Mouse (Mus musculus) limb, embryonic 14.5 days (tissue): Measurements from ENCODE around the gene Mpc2. TPM values are rescaled to one million over a fixed set of nuclear protein-coding genes. Genes with fewer than 3 reads are reported as not detected.

Experiments used
- ATAC-seq: fragments of 200-750 bp; cut with Nextera tagmentation; 2 replicates; pipeline ENCODE4 v1.8.0; 2017; ENCODE audit warnings: low read depth, moderate number of reproducible peaks, moderate TSS enrichment; ENCODE audit not compliant: low FRiP score
- DNase-seq: peaks from one replicate; pipeline ENCODE4 v3.0.0-alpha.2; 2015; ENCODE audit warnings: low spot score
- H3K27ac ChIP-seq: fragments of 300-500 bp; sonication (generic); replicated peaks from 2 replicates; pipeline ENCODE4 v1.5.1; 2014; ENCODE audit warnings: low read depth, mild to moderate bottlenecking, low read length, moderate library complexity, mixed read lengths
- H3K27me3 ChIP-seq: fragments of 300-500 bp; sonication (generic); 2 replicates; pipeline ENCODE4 v1.6.1; 2014; ENCODE audit warnings: low read length, mixed read lengths; ENCODE audit not compliant: control insufficient read depth, insufficient read depth
- H3K36me3 ChIP-seq: fragments of 300-500 bp; sonication (generic); 2 replicates; pipeline ENCODE4 v1.6.1; 2014; ENCODE audit warnings: mild to moderate bottlenecking, low read length, moderate library complexity, mixed read lengths; ENCODE audit not compliant: control insufficient read depth, insufficient read depth
- H3K4me1 ChIP-seq: fragments of 300-500 bp; sonication (generic); 2 replicates; pipeline ENCODE4 v1.6.1; 2014; ENCODE audit warnings: antibody characterized with exemption, low read length, mixed read lengths; ENCODE audit not compliant: control insufficient read depth, insufficient read depth
- H3K4me2 ChIP-seq: fragments of 300-500 bp; sonication (generic); replicated peaks from 2 replicates; pipeline ENCODE4 v1.6.1; 2014; ENCODE audit warnings: low read depth, mild to moderate bottlenecking, low read length, moderate library complexity; ENCODE audit not compliant: severe bottlenecking
- H3K4me3 ChIP-seq: fragments of 300-500 bp; sonication (generic); replicated peaks from 2 replicates; pipeline ENCODE4 v1.5.1; 2014; ENCODE audit warnings: low read length
- H3K9ac ChIP-seq: fragments of 300-500 bp; sonication (generic); 2 replicates; pipeline ENCODE4 v1.6.1; 2014; ENCODE audit warnings: mild to moderate bottlenecking, low read depth, low read length, moderate library complexity; ENCODE audit not compliant: severe bottlenecking
- H3K9me3 ChIP-seq: fragments of 300-500 bp; sonication (generic); 2 replicates; pipeline ENCODE4 v1.6.1; 2016; ENCODE audit warnings: low read length; ENCODE audit not compliant: control insufficient read depth
- POLR2A ChIP-seq: fragments of 200-500 bp; IDR thresholded peaks from 2 replicates; pipeline ENCODE4 v1.8.0; 2012; ENCODE audit warnings: inconsistent platforms, mild to moderate bottlenecking, moderate library complexity, borderline replicate concordance; ENCODE audit not compliant: insufficient read depth, insufficient read length; ENCODE audit errors: extremely low read depth
- WGBS: fragments of 180-500 bp; shearing (Covaris S2); extraction: QIAGEN DNeasy Blood & Tissue Kit; methylation state at CpG from one replicate; pipeline ENCODE4 v1.1.7; 2014; 5-methylcytosine and 5-hydroxymethylcytosine counted together
- polyA plus RNA-seq, 2 experiments: library from polyadenylated mRNA; depleted of rRNA in 1 of 2; stranded (reverse) in 1 of 2; unstranded in 1 of 2; fragments of >200 nt; fragmentation: Nextera tagmentation in 1 of 2; extraction: Ambion mirVana in 1 of 2; gene quantifications; 2 replicates each; pipeline versions ENCODE4 v1.2.1 to v1.2.3; 2012 to 2014

Gene Mpc2
- polyA plus RNA-seq, 2 experiments, result 60.2 to 169 TPM

GRCm38 (mm10) chr1:165460801-165461377 is 452 bp downstream of the Mpc2 start:
- peak overlapping the region; percentile 80 for H3K9ac ChIP-seq
- H3K9me3 ChIP-seq, result no peaks in the 10 kb centered on the region
- H3K36me3 ChIP-seq, result no peaks in the 10 kb centered on the region
- peak overlapping the region; percentile 89 for H3K4me2 ChIP-seq
- H3K27ac ChIP-seq, result peak overlapping the region; percentile 91
- no peaks in the 10 kb centered on the region for H3K27me3 ChIP-seq
- peak; percentile 83; the same call in 1 of the 2 replicates for TF ChIP-seq POLR2A
- WGBS, result under 1% methylated on average over 37 of the region's 41 CpGs
- H3K4me1 ChIP-seq, result peaks cover 10% of the 10 kb centered on the region; the same call in 1 of the 2 replicates
- DNase-seq (peak; percentile 100), ATAC-seq (peak; percentile 97)
- H3K4me3 ChIP-seq, result peak overlapping the region; percentile 80

GRCm38 (mm10) chr1:165461681-165462080 is 1.2 kb downstream of the Mpc2 start:
- peak overlapping the region; percentile 89 for H3K4me2 ChIP-seq
- no peak for TF ChIP-seq POLR2A
- DNase-seq (no peak), ATAC-seq (no peak)
- H3K27me3 ChIP-seq, result no peaks in the 10 kb centered on the region
- H3K9me3 ChIP-seq, result no peaks in the 10 kb centered on the region
- H3K4me1 ChIP-seq, result peaks cover 10% of the 10 kb centered on the region; the same call in 1 of the 2 replicates
- H3K4me3 ChIP-seq, result peak overlapping the region; percentile 80
- 3% methylated on average over 9 of the region's 9 CpGs for WGBS
- peak overlapping the region; percentile 63; the same call in 1 of the 2 replicates for H3K27ac ChIP-seq
- H3K36me3 ChIP-seq, result no peaks in the 10 kb centered on the region
- peak overlapping the region; percentile 78 for H3K9ac ChIP-seq

GRCm38 (mm10) chr1:165462861-165463260 is 2.4 kb downstream of the Mpc2 start:
- 71% methylated on average over 1 of the region's 1 CpGs for WGBS
- no peaks in the 10 kb centered on the region for H3K36me3 ChIP-seq
- no peak overlapping the region for H3K9ac ChIP-seq
- DNase-seq, result no peak
- no peaks in the 10 kb centered on the region for H3K9me3 ChIP-seq
- TF ChIP-seq POLR2A, result no peak
- peaks cover 9% of the 10 kb centered on the region; the same call in 1 of the 2 replicates for H3K4me1 ChIP-seq
- no peaks in the 10 kb centered on the region for H3K27me3 ChIP-seq
- H3K4me2 ChIP-seq, result no peak overlapping the region
- ATAC-seq, result no peak
- no peak overlapping the region for H3K4me3 ChIP-seq
- H3K27ac ChIP-seq, result no peak overlapping the region

GRCm38 (mm10) chr1:165464574-165464973 is 4.1 kb downstream of the Mpc2 start:
- Histone ChIP-seq H3K4me1 (peaks cover 5% of the 10 kb centered on the region; the same call in 1 of the 2 replicates), H3K9me3 (no peaks in the 10 kb centered on the region), H3K4me2 (no peak overlapping the region), H3K4me3 (no peak overlapping the region), H3K27ac (no peak overlapping the region), H3K27me3 (no peaks in the 10 kb centered on the region), H3K36me3 (no peaks in the 10 kb centered on the region), H3K9ac (no peak overlapping the region)
- no peak for DNase-seq
- ATAC-seq, result no peak
- 85% methylated on average over 3 of the region's 3 CpGs for WGBS
- TF ChIP-seq POLR2A, result no peak

- Histone ChIP-seq H3K4me1 (no peaks in the 10 kb centered on the region), H3K9ac (no peak overlapping the region), H3K4me3 (no peak overlapping the region), H3K27me3 (no peaks in the 10 kb centered on the region), H3K9me3 (no peaks in the 10 kb centered on the region), H3K4me2 (no peak overlapping the region), H3K27ac (no peak overlapping the region), H3K36me3 (no peaks in the 10 kb centered on the region)
- no peak for TF ChIP-seq POLR2A
- ATAC-seq, result no peak
- DNase-seq, result no peak
Measured at GRCm38 (mm10) chr1:165468971-165469370, 8.5 kb downstream of the Mpc2 start.
